Mouse (Mus musculus) stomach, embryonic 14.5 days (tissue): ENCODE results near the gene Nenf. TPM values are rescaled to one million over a fixed set of nuclear protein-coding genes. Genes with fewer than 3 reads are reported as not detected.

Source experiments
- ATAC-seq: fragments of 200-750 bp; cut with Nextera tagmentation; 2 replicates; pipeline ENCODE4 v1.8.0; 2017; ENCODE audit warnings: low read depth, moderate TSS enrichment; ENCODE audit not compliant: insufficient number of reproducible peaks, insufficient read depth, low FRiP score
- H3K27ac ChIP-seq: fragments of 300-500 bp; sonication (generic); 2 replicates; pipeline ENCODE4 v1.5.1; 2014; ENCODE audit warnings: mild to moderate bottlenecking, low read length, moderate library complexity, mixed read lengths
- H3K27me3 ChIP-seq: fragments of 300-500 bp; sonication (generic); 2 replicates; pipeline ENCODE4 v1.6.1; 2014; ENCODE audit warnings: low read length, control low read depth, mixed read lengths; ENCODE audit not compliant: control insufficient read depth, insufficient read depth
- H3K36me3 ChIP-seq: fragments of 300-500 bp; sonication (generic); 2 replicates; pipeline ENCODE4 v1.6.1; 2014; ENCODE audit warnings: mild to moderate bottlenecking, control low read depth, low read length, moderate library complexity, mixed read lengths; ENCODE audit not compliant: control insufficient read depth, insufficient read depth
- H3K4me1 ChIP-seq: fragments of 300-500 bp; sonication (generic); 2 replicates; pipeline ENCODE4 v1.6.1; 2014; ENCODE audit warnings: low read length, control low read depth, mixed read lengths; ENCODE audit not compliant: control insufficient read depth, insufficient read depth
- H3K4me2 ChIP-seq: fragments of 300-500 bp; sonication (generic); replicated peaks from 2 replicates; pipeline ENCODE4 v1.6.1; 2014; ENCODE audit warnings: low read depth, low read length, control low read depth
- H3K4me3 ChIP-seq: fragments of 300-500 bp; sonication (generic); 2 replicates; pipeline ENCODE4 v1.5.1; 2014; ENCODE audit warnings: low read depth, low read length, control low read depth
- H3K9ac ChIP-seq: fragments of 300-500 bp; sonication (generic); replicated peaks from 2 replicates; pipeline ENCODE4 v1.6.1; 2014; ENCODE audit warnings: low read depth, mild to moderate bottlenecking, control low read depth, low read length, moderate library complexity, mixed read lengths
- H3K9me3 ChIP-seq: fragments of 300-500 bp; sonication (generic); 2 replicates; pipeline ENCODE4 v1.6.1; 2016; ENCODE audit warnings: low read depth, low read length, control low read depth; ENCODE audit not compliant: control insufficient read depth
- WGBS: fragments of 180-500 bp; shearing (Covaris S2); extraction: QIAGEN DNeasy Blood & Tissue Kit; methylation state at CpG from one replicate; pipeline ENCODE4 v1.1.7; 2014; 5-methylcytosine and 5-hydroxymethylcytosine counted together
- polyA plus RNA-seq: library from polyadenylated mRNA; unstranded; fragments of >200 nt; fragmentation: Nextera tagmentation; extraction: Ambion mirVana; gene quantifications from 2 replicates; pipeline ENCODE4 v1.2.1, GENCODE M21; 2014

Nenf gene
- polyA plus RNA-seq, 1 experiment from 2014 or later: 154 TPM

GRCm38 (mm10) chr1:191313926-191314325, 4.1 kb downstream of the Nenf start:
- no peak for ATAC-seq
- 79% methylated on average over 4 of the region's 4 CpGs for WGBS
- peaks cover 7% of the 10 kb centered on the region; the same call in 1 of the 2 replicates for H3K4me1 ChIP-seq
- H3K4me2 ChIP-seq: no peak overlapping the region
- H3K4me3 ChIP-seq: no peak overlapping the region
- H3K9ac ChIP-seq: no peak overlapping the region
- no peaks in the 10 kb centered on the region for H3K27me3 ChIP-seq
- no peaks in the 10 kb centered on the region for H3K36me3 ChIP-seq
- H3K27ac ChIP-seq: no peak overlapping the region
- no peaks in the 10 kb centered on the region for H3K9me3 ChIP-seq

- no peak overlapping the region for H3K27ac ChIP-seq
- 65% methylated on average over 6 of the region's 6 CpGs for WGBS
- ATAC-seq: no peak
- H3K4me1 ChIP-seq: peaks cover 7% of the 10 kb centered on the region; the same call in 1 of the 2 replicates
- H3K4me3 ChIP-seq: peak overlapping the region; percentile 46; the same call in 1 of the 2 replicates
- H3K27me3 ChIP-seq: no peaks in the 10 kb centered on the region
- H3K36me3 ChIP-seq: no peaks in the 10 kb centered on the region
- H3K9me3 ChIP-seq: no peaks in the 10 kb centered on the region
- H3K9ac ChIP-seq: no peak overlapping the region
- H3K4me2 ChIP-seq: peak overlapping the region; percentile 45
Measured at GRCm38 (mm10) chr1:191313158-191313557, 4.8 kb downstream of the Nenf start.

GRCm38 (mm10) chr1:191312513-191312941, 5.5 kb downstream of the Nenf start:
- H3K27me3 ChIP-seq: no peaks in the 10 kb centered on the region
- H3K9me3 ChIP-seq: no peaks in the 10 kb centered on the region
- 0 out of 2 replicates have a peak, but pooled peaks cover 4% of the 10 kb centered on the region for H3K36me3 ChIP-seq
- H3K4me3 ChIP-seq: peak overlapping the region; percentile 46
- no peak overlapping the region; the same call in 1 of the 2 replicates for H3K9ac ChIP-seq
- H3K4me2 ChIP-seq: peak overlapping the region; percentile 45
- peak; percentile 92 for ATAC-seq
- H3K4me1 ChIP-seq: peaks cover 7% of the 10 kb centered on the region; the same call in 1 of the 2 replicates
- H3K27ac ChIP-seq: no peak overlapping the region
- 1% methylated on average over 14 of the region's 14 CpGs for WGBS

GRCm38 (mm10) chr1:191311296-191311898, 6.6 kb downstream of the Nenf start:
- Histone ChIP-seq H3K27ac (no peak overlapping the region), H3K9me3 (no peaks in the 10 kb centered on the region), H3K36me3 (0 out of 2 replicates have a peak, but pooled peaks cover 4% of the 10 kb centered on the region), H3K4me3 (no peak overlapping the region), H3K4me2 (no peak overlapping the region), H3K27me3 (no peaks in the 10 kb centered on the region), H3K9ac (no peak overlapping the region), H3K4me1 (0 out of 2 replicates have a peak, but pooled peaks cover 2% of the 10 kb centered on the region)
- 73% methylated on average over 4 of the region's 4 CpGs for WGBS
- no peak for ATAC-seq

GRCm38 (mm10) chr1:191307766-191308455, 10.1 kb downstream of the Nenf start:
- Histone ChIP-seq H3K4me3 (no peak overlapping the region), H3K4me2 (no peak overlapping the region), H3K9me3 (no peaks in the 10 kb centered on the region), H3K4me1 (no peaks in the 10 kb centered on the region), H3K27me3 (no peaks in the 10 kb centered on the region), H3K27ac (no peak overlapping the region), H3K36me3 (0 out of 2 replicates have a peak, but pooled peaks cover 4% of the 10 kb centered on the region), H3K9ac (no peak overlapping the region)
- no peak for ATAC-seq
- WGBS: 78% methylated on average over 9 of the region's 9 CpGs

GRCm38 (mm10) chr1:191306316-191306715, 11.7 kb downstream of the Nenf start:
- Histone ChIP-seq H3K9me3 (no peaks in the 10 kb centered on the region), H3K27ac (no peak overlapping the region), H3K9ac (no peak overlapping the region), H3K4me1 (no peaks in the 10 kb centered on the region), H3K36me3 (0 out of 2 replicates have a peak, but pooled peaks cover 4% of the 10 kb centered on the region), H3K27me3 (no peaks in the 10 kb centered on the region), H3K4me2 (no peak overlapping the region), H3K4me3 (no peak overlapping the region)
- 85% methylated on average over 9 of the region's 9 CpGs for WGBS
- ATAC-seq: no peak

GRCm38 (mm10) chr1:191305610-191306009, 12.4 kb downstream of the Nenf start:
- Histone ChIP-seq H3K4me2 (no peak overlapping the region), H3K27me3 (no peaks in the 10 kb centered on the region), H3K4me3 (no peak overlapping the region), H3K9me3 (no peaks in the 10 kb centered on the region), H3K36me3 (0 out of 2 replicates have a peak, but pooled peaks cover 4% of the 10 kb centered on the region), H3K27ac (no peak overlapping the region), H3K9ac (no peak overlapping the region), H3K4me1 (no peaks in the 10 kb centered on the region)
- no peak for ATAC-seq
- WGBS: 79% methylated on average over 7 of the region's 7 CpGs

- Histone ChIP-seq H3K4me3 (no peak overlapping the region), H3K9me3 (no peaks in the 10 kb centered on the region)
- 77% methylated on average over 6 of the region's 6 CpGs for WGBS
Measured at GRCm38 (mm10) chr1:191304216-191304615, 13.8 kb downstream of the Nenf start.

More at GRCm38 (mm10) chr1:191304216-191304615, 13.8 kb downstream of the Nenf start:
- H3K4me2 ChIP-seq: no peak overlapping the region
- no peak overlapping the region for H3K9ac ChIP-seq
- no peaks in the 10 kb centered on the region for H3K4me1 ChIP-seq
- H3K27me3 ChIP-seq: no peaks in the 10 kb centered on the region
- no peak overlapping the region for H3K27ac ChIP-seq
- no peak for ATAC-seq
- H3K36me3 ChIP-seq: 0 out of 2 replicates have a peak, but pooled peaks cover 4% of the 10 kb centered on the region
